Mouse (Mus musculus) megakaryocyte, embryonic 14.5 days (primary cell): ENCODE results near the gene Sirt4. TPM values are rescaled to one million over a fixed set of nuclear protein-coding genes. Genes with fewer than 3 reads are reported as not detected.

Experiments
- H3K27me3 ChIP-seq: replicated peaks from 2 replicates; pipeline ENCODE3; 2012; ENCODE audit warnings: inconsistent platforms
- H3K36me3 ChIP-seq: replicated peaks from 2 replicates; pipeline ENCODE3; 2012; ENCODE audit warnings: low read length, inconsistent platforms, mixed read lengths
- H3K4me1 ChIP-seq: 2 replicates; pipeline ENCODE4 v1.6.1; 2012; ENCODE audit warnings: inconsistent platforms
- H3K4me3 ChIP-seq: replicated peaks from 2 replicates; pipeline ENCODE3; 2012; ENCODE audit warnings: moderate library complexity, mild to moderate bottlenecking, inconsistent platforms
- H3K9me3 ChIP-seq: 2 replicates; pipeline ENCODE4 v1.6.1; 2012; ENCODE audit warnings: inconsistent platforms
- FLI1 ChIP-seq: IDR thresholded peaks from 2 replicates; pipeline ENCODE4 v1.6.1; 2012; ENCODE audit warnings: low read length, inconsistent platforms, mixed read lengths
- GATA1 ChIP-seq: IDR thresholded peaks from 3 replicates; pipeline ENCODE4 v1.6.1; 2012; ENCODE audit warnings: mixed read lengths, low read length, inconsistent platforms, borderline replicate concordance
- polyA plus RNA-seq: library from polyadenylated mRNA; stranded (reverse); fragments of >175 nt; gene quantifications from 2 replicates; pipeline ENCODE4 v1.2.3, GENCODE M21; 2012; ENCODE audit warnings: low replicate concordance; ENCODE audit not compliant: insufficient read depth

Gene Sirt4
- polyA plus RNA-seq, 1 experiment = 3.1 TPM

- no peaks in the 10 kb centered on the region for H3K9me3 ChIP-seq
- no peaks in the 10 kb centered on the region for H3K27me3 ChIP-seq
- peaks cover 20% of the 10 kb centered on the region for H3K36me3 ChIP-seq
- no peak overlapping the region for H3K4me3 ChIP-seq
- H3K4me1 ChIP-seq = peaks cover 39% of the 10 kb centered on the region
- no peak for TF ChIP-seq GATA1
- no peak for TF ChIP-seq FLI1
These were observed 1.1 kb upstream of the Sirt4 start for GRCm38 (mm10) chr5:115485489-115486205.

- H3K4me3 ChIP-seq = peak overlapping the region; percentile 92
- H3K27me3 ChIP-seq = no peaks in the 10 kb centered on the region
- peaks cover 27% of the 10 kb centered on the region for H3K36me3 ChIP-seq
- H3K9me3 ChIP-seq = no peaks in the 10 kb centered on the region
- H3K4me1 ChIP-seq = peaks cover 37% of the 10 kb centered on the region
- TF ChIP-seq FLI1 (no peak), GATA1 (no peak)
These were observed 471 bp upstream of the Sirt4 start for GRCm38 (mm10) chr5:115484996-115485395.

GRCm38 (mm10) chr5:115483385-115483784 is 1.1 kb downstream of the Sirt4 start:
- H3K4me1 ChIP-seq = peaks cover 27% of the 10 kb centered on the region
- no peak overlapping the region for H3K4me3 ChIP-seq
- H3K36me3 ChIP-seq = peaks cover 37% of the 10 kb centered on the region
- no peaks in the 10 kb centered on the region for H3K9me3 ChIP-seq
- H3K27me3 ChIP-seq = no peaks in the 10 kb centered on the region
- no peak for TF ChIP-seq GATA1
- TF ChIP-seq FLI1 = no peak

GRCm38 (mm10) chr5:115482390-115483265 is 1.9 kb downstream of the Sirt4 start:
- Histone ChIP-seq H3K4me3 (no peak overlapping the region), H3K4me1 (peaks cover 26% of the 10 kb centered on the region), H3K27me3 (no peaks in the 10 kb centered on the region), H3K9me3 (no peaks in the 10 kb centered on the region), H3K36me3 (peaks cover 45% of the 10 kb centered on the region)
- no peak for TF ChIP-seq GATA1
- TF ChIP-seq FLI1 = no peak

GRCm38 (mm10) chr5:115480101-115480500 is 4.4 kb downstream of the Sirt4 start:
- H3K36me3 ChIP-seq = peaks cover 57% of the 10 kb centered on the region
- peaks cover 29% of the 10 kb centered on the region for H3K4me1 ChIP-seq
- TF ChIP-seq GATA1 (no peak), FLI1 (no peak)
- no peaks in the 10 kb centered on the region for H3K9me3 ChIP-seq
- no peak overlapping the region for H3K4me3 ChIP-seq
- H3K27me3 ChIP-seq = no peaks in the 10 kb centered on the region

GRCm38 (mm10) chr5:115479561-115479960 is 5.0 kb downstream of the Sirt4 start:
- peaks cover 57% of the 10 kb centered on the region for H3K36me3 ChIP-seq

GRCm38 (mm10) chr5:115476107-115476727 is 8.3 kb downstream of the Sirt4 start:
- Histone ChIP-seq H3K36me3 (peaks cover 41% of the 10 kb centered on the region), H3K4me3 (no peak overlapping the region), H3K27me3 (peaks cover 8% of the 10 kb centered on the region), H3K9me3 (no peaks in the 10 kb centered on the region), H3K4me1 (peaks cover 19% of the 10 kb centered on the region)
- TF ChIP-seq GATA1 (no peak), FLI1 (no peak)

More at GRCm38 (mm10) chr5:115479561-115479960, 5.0 kb downstream of the Sirt4 start:
- Histone ChIP-seq H3K9me3 (no peaks in the 10 kb centered on the region), H3K4me3 (no peak overlapping the region), H3K27me3 (peaks cover 2% of the 10 kb centered on the region), H3K4me1 (peaks cover 27% of the 10 kb centered on the region)
- TF ChIP-seq FLI1 (no peak), GATA1 (no peak)

GRCm38 (mm10) chr5:115475337-115476106 is 9.0 kb downstream of the Sirt4 start:
- Histone ChIP-seq H3K4me1 (peaks cover 25% of the 10 kb centered on the region), H3K4me3 (peak overlapping the region; percentile 12), H3K36me3 (peaks cover 36% of the 10 kb centered on the region), H3K9me3 (no peaks in the 10 kb centered on the region), H3K27me3 (peaks cover 11% of the 10 kb centered on the region)
- no peak for TF ChIP-seq GATA1
- no peak for TF ChIP-seq FLI1

- H3K9me3 ChIP-seq = no peaks in the 10 kb centered on the region
- no peak for TF ChIP-seq FLI1
- H3K27me3 ChIP-seq = peaks cover 18% of the 10 kb centered on the region
- peaks cover 32% of the 10 kb centered on the region for H3K4me1 ChIP-seq
- peak overlapping the region; percentile 76 for H3K4me3 ChIP-seq
- peaks cover 24% of the 10 kb centered on the region for H3K36me3 ChIP-seq
These were observed 10.2 kb downstream of the Sirt4 start for GRCm38 (mm10) chr5:115474174-115474828.
